Mouse (Mus musculus) heart, adult 11 months (tissue): Measurements from ENCODE around the gene Slc18a2.

Experiments used
- DNase-seq: peaks from one replicate; pipeline ENCODE4 v3.0.0; 2022

Slc18a2 gene

DNA sequence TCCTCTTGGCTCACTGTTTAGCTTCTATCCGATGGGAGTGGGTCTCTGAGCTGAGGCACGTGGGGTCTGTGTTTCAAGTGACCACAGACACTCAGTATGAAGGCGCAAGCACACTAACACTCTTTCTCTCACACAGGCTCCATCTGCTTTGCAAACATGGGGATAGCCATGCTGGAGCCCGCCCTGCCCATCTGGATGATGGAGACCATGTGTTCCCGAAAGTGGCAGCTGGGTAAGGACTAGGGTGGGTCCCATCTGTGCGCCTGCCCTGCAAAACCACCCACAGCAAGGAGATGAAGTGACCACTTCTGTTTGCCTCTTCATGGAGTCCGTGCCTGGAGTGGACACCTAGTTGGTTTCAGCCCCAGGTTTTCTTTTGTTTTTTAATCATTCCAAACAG lies 15.7 kb downstream of the Slc18a2 start:
- DNase-seq: peak; percentile 74

- DNase-seq: no peak
Observed at GRCm38 (mm10) chr19:59280841-59281240, 20.1 kb downstream of the Slc18a2 start.

DNA sequence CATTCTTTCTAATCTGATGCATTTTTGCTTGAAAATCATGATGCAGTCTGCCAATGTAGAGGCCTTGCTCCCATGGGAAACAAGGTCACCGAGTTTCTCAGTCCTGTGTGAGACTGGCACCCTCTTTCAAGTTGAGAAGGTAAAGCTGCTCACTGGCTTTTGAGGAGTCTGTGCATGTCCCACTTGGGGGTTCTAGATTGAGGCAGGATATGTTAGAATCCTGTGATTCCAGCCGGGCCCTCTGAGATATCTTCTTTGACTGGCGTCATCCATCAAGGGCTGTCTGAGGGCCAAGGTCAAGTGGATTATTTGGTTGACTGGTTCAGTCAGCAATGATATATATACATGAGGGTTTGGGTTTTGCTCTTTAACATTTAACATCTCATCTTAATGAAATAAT lies 21.3 kb downstream of the Slc18a2 start:
- DNase-seq: peak; percentile 64

DNA sequence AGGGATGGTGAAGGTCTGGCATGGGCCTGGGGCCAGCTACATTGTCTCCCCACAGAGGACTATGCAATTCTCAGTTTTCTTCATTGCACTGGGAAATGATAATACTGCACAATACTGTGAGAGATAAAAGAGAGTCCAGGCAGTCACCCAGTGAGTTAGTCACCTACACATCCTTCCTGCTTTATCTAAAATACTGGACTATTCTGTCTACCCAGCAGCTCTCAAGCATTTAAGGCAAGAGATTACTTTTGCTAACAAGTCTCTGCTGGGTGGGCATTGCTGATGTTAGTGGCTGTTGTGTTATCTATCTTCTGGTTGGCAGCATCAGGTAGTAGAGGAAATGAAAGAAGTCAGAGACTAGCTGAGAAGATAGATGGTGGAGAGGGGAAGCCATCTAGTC lies 28.3 kb downstream of the Slc18a2 start:
- no peak for DNase-seq

DNA sequence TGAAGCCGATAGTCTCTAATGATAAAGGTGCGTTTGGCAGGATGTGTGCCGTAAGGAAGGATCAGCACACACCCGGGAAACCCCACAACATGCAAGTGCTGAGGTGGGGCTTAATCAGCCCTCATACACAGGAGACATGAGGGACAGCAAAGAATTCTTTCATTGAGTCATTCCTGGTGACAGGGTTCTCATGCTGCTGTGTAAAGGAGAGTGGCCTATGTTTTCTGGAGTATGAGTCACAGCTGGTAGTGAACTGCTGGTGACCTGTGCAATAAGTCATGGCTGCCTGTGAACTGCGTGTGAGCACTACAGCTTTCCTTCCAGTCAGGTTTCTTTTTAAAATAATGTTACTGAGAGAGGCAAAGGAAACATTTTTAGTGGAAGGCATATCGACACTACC lies 29.1 kb downstream of the Slc18a2 start:
- peak; percentile 62 for DNase-seq

GRCm38 (mm10) chr19:59292183-59292839 lies 31.6 kb downstream of the Slc18a2 start:
- peak; percentile 70 for DNase-seq

DNA sequence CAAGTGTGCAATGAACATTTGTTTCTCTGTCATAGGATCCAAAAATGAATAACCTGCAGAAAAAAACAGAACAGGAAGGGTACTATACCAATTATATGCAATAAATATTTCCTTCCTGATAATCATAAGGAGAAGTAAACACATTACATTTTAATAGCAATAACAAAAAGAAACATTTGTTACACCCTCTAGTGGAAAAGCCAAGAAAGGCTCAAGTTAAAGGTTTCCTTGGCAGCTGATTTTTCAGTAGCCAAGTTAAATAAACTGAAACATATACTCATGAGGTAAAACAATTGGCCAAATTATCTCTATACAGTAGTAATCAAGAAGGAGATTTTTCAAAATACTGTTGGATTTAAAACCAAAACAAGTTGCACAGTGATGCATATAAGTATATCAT lies 54.6 kb downstream of the Slc18a2 start:
- DNase-seq: no peak

GRCm38 (mm10) chr19:59316571-59316970 lies 55.9 kb downstream of the Slc18a2 start:
- DNase-seq: no peak

GRCm38 (mm10) chr19:59321990-59322389 lies 61.3 kb downstream of the Slc18a2 start, which contains the start of gene Rps12-ps3:
TSS of gene Rps12-ps3 (plus strand) at chr19:59322290.
- DNase-seq: no peak

DNA sequence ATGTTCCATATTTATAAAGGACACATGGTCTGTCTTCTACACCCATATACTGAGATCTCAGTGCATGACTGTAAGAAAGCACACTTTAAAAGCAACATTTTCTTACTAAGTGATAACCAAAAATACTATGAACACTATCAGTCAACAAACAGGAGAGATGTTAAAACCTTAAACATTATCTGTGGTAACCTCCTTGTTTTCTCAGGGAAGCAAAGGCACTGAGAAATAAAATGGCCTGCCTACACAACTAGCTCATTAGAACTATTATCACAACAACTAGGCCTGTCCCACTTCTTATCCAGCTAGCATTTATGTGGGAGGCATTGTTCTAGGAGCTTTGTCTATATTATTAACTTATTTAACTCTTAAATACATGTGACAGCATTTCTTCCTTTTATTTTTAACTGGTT lies 70.1 kb downstream of the Slc18a2 start:
- no peak for DNase-seq

DNA sequence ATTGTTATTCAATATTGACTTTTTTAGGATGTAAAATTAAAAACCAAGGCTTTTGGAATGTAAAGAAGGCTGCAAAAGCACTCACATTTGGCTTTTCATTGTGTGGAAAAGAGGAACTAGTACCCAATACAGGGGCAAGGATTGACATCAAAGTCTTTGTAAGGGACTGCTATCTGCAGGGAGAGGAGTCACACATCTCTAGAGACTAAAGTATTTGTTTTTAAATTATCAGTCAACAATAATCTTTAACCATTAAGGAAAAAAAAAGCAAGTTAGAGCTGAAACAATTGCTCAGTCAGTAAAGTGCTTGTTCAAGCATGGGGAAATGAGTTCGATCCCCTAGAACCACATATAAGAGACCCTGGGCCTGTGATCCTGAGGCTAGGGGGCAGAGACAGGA lies 76.0 kb downstream of the Slc18a2 start:
- DNase-seq: no peak

- no peak for DNase-seq
Observed at GRCm38 (mm10) chr19:59337872-59338681, 77.4 kb downstream of the Slc18a2 start.

- DNase-seq: no peak
Observed at GRCm38 (mm10) chr19:59339908-59340307, 79.2 kb downstream of the Slc18a2 start.

DNA sequence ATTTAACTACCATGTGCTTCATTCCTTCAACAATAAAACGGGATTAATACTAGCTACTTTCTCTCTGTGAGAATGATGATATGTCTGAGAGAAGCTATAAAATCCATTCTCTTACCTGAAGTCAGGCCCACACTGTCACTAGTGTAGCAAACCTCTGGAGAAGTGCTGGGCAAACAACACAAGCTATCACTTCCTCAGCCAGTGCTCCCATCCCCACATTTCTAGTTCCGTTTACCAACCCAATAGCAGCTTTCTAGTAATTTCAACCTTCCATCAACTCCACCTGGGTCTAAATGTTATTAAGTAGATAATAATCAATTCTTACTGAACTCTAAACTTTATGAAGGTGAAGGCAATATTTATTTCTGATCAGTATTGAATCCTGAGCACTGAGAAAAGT lies 82.3 kb downstream of the Slc18a2 start:
- DNase-seq: peak; percentile 17

DNA sequence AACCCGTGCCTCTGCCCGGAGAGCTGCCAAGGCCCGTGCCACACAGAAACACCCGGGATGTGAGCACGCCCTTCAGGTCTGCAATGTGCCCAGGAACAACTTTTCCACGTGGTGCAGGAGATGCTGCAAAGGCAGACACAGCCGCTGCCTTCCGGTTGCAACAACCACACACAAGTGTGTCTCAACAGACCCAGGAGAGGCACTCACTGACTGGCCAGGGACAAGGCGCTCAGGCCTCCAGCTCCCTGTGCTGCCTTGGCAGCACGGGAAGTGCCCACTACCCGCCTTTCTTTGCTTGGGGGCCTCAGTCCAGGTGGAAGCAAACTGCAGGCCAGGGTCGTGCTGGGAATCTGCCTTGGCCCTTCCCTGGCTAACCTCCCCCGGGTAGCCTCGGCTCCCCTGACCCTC lies 83.6 kb downstream of the Slc18a2 start:
- DNase-seq: peak; percentile 94

DNA sequence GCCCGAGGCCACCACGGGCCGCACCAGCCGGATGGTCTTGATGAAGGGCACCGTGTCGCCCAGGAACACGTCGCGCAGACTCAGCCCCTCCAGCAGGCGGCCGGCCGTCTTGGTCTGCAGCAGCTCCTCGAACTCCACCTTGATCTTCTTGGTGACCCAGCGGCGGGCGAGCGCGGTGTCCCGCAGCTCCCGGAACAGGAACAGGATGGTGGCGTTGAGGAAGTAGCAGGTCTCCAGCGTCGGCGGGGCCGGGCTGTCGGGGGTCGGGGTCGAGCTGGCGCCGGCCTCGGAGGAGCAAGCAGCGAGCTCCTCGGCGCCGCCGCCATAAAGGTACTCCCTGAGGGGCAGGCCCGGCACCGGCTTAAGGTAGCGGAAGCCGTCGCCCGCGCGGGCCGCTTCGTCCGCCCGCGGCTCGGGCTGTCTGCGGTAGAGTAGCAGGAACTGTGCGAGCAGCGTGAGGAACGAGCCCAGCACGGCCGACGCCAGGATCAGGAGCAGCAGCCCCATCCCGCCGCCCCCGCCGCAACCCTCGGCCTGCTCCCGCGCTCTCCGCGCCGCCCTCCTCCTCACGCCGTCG lies 84.5 kb downstream of the Slc18a2 start:
- peak; percentile 97 for DNase-seq
